Mouse (Mus musculus): Measurements from ENCODE around the gene Lck. TPM values are rescaled to one million over a fixed set of nuclear protein-coding genes. Genes with fewer than 3 reads are reported as not detected.

Lck gene
- total RNA-seq, 2 experiments from 2014 or later, result 0.86 to 0.91 TPM

- peak; percentile 90 for DNase-seq
Observed at GRCm38 (mm10) chr4:129584884-129585608, 11.6 kb upstream of the Lck start.

- no peak for DNase-seq
Observed at GRCm38 (mm10) chr4:129584370-129584769, 10.9 kb upstream of the Lck start.

GRCm38 (mm10) chr4:129582251-129582650 is 8.8 kb upstream of the Lck start:
- DNase-seq, result no peak

GRCm38 (mm10) chr4:129580347-129580746 is 6.9 kb upstream of the Lck start:
- no peak for DNase-seq

GRCm38 (mm10) chr4:129578466-129578865 is 5.0 kb upstream of the Lck start, which contains the start of gene Fam167b:
Gene Fam167b, minus strand, starts transcription at chr4:129578549.
- peak; percentile 49 for DNase-seq

GRCm38 (mm10) chr4:129577688-129578087 is 4.2 kb upstream of the Lck start:
- no peak for DNase-seq

GRCm38 (mm10) chr4:129576863-129577491 is 3.5 kb upstream of the Lck start:
- peak; percentile 81 for DNase-seq

GRCm38 (mm10) chr4:129575171-129575844 is 1.9 kb upstream of the Lck start:
- DNase-seq, result no peak

GRCm38 (mm10) chr4:129573093-129573370 is 409 bp downstream of the Lck start:
- DNase-seq, result no peak

GRCm38 (mm10) chr4:129572236-129573092 is 977 bp downstream of the Lck start:
- no peak for DNase-seq

GRCm38 (mm10) chr4:129571551-129572084 is 1.8 kb downstream of the Lck start:
- no peak for DNase-seq

- no peak for DNase-seq
Observed at GRCm38 (mm10) chr4:129570028-129570427, 3.4 kb downstream of the Lck start.

GRCm38 (mm10) chr4:129568366-129568765 is 5.1 kb downstream of the Lck start:
- DNase-seq, result no peak

GRCm38 (mm10) chr4:129565139-129565538 is 8.3 kb downstream of the Lck start:
- DNase-seq, result no peak

- DNase-seq, result no peak
Observed at GRCm38 (mm10) chr4:129563718-129564117, 9.7 kb downstream of the Lck start.

GRCm38 (mm10) chr4:129561184-129561583 is 12.3 kb downstream of the Lck start:
- no peak for DNase-seq

- no peak for DNase-seq
Observed at GRCm38 (mm10) chr4:129558321-129558955, 15.0 kb downstream of the Lck start.

- no peak for DNase-seq
Observed at GRCm38 (mm10) chr4:129557256-129557808, 16.1 kb downstream of the Lck start.

GRCm38 (mm10) chr4:129556532-129557223 is 16.8 kb downstream of the Lck start:
- peak; percentile 92 for DNase-seq

GRCm38 (mm10) chr4:129555862-129556531 is 17.4 kb downstream of the Lck start:
- no peak for DNase-seq

Measured in heart, postnatal 4 days (tissue).